Mouse (Mus musculus) mature B cell (primary cell): ENCODE results near the gene Jakmip3.

ENCODE experiments used
- in situ Hi-C: fragments of 300-500 bp; cut with MboI; formaldehyde crosslinking; loops from 2 replicates; pipeline ENCODE4 v1.14.3; 2019

The Jakmip3 gene

DNA sequence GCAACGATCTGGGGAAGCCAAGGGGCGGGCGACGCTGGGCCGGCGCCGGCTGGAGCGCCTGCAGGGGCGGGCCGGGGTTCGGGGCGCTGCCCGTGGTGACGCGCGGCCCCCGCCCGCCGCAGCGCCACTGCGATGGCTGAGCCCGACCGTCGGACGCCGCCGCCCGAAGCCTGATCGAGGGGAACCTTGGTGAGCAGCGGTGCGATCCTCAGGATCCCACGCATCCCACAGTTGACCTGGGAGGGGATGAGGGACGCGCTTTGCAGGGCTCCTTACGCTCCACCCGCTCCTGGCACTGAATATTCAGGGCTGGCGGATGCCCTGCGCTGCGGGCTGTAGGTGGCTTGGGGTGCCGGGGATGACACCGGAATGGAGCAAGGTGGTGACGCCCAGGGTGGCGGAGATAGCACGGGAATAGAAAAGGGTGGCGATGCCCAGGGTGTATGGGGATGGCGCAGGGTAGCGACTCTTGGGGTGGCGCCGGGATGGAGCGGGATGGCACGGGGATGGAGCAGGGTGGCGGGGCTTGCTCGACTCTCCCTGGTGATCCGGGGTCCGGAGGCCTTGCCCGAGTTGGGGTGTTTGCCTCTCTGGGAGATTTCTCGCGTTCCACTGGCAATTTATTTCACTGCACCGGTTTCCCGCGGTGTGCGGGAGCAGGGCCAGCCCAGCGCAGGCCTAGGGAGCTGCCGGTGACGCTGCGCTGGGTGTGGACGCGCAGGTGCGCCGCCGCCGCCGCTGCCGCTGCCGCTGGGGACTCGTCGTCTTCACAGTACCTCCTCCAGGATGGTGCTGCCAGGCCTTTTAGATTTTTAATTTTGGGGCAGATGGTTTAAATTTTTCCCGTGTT, at the start of gene Jakmip3:
Jakmip3 (plus strand) TSS at position 119 of the 850 bp plus-strand sequence.
- in situ Hi-C loops = no loop called here

DNA sequence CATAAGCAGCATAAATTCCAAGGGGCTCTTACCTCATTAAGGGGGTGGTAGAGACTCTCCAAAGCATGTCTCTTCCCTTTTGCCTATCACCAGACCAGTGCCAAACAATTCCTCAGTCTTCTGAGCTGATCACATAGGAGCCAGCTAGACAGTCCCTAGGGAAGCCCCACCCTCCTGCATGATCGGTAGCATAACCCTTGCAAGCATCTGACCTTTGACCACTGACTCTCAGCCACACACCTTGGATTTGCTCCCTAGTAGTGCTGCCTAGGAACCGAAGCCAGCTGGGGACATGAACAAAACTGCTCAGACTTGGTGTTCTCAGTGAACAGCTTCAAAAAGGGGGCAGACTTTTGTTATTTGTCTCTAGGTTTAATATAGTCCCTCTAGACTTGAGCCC, 42.4 kb upstream of the Jakmip3 start:
- in situ Hi-C loops = no loop called here

DNA sequence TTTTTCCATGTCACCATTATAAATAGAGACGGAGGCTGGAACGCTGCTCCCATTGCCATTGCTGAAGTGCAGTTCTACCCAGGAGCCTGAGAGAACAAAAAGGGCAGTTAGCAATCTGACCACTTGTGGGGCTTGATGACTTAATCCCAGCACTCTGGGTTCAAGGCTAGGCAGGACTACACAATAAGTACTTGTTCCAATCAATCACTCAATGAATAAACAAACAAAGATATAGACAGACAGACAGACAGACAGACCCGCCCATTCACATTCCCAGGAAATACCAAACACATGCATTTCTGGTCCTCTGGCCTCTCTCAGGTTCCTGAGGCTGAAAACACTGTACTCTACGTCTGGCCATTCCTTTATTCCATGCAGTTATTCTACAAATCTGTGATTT, 41.8 kb upstream of the Jakmip3 start:
- in situ Hi-C loops = no loop called here

DNA sequence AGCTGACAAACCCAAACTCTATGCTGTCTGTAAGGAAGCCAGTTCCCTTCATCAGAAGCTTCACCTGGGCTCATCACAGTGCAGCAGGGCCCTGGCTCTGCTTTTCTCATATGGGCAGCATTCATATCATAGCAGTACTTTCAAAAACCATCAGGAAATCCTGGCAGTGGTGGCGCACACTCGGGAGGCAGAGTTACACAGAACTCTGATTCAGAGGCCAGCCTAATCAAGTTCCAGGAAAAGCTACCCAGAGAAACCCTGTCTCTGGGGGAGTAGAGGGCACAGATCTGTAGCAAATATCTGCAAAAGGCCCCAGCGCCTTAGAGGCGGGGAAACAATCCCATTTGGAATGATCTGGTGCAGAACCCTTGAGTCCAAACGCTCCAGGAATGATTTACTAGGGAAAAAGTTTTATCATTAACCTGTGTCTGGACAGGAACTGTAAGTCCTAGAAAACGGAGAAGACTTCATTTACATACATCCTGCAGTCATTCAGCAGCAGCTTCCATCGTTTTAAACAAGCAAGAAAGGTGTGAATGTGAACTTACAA, 36.6 kb upstream of the Jakmip3 start:
- in situ Hi-C loops = no loop called here

DNA sequence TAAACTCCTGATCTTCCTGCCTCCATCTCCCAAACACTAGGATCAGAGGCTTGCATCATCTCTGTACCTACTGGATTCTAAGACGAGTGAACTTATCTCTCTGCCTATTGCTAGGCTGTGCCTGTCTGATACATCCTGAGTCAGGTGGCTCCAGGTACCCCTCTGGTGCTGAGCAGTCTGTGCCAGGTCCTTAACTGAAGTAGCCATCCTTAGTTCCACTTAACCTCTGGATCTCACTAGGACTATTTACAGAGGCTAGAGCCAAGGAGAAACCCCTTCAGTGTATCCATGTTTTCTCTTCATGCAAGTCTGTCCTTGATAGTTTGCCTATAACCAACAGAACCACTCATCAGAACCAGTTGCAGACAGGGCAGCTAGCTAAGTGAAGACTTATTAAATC, 34.1 kb upstream of the Jakmip3 start:
- in situ Hi-C loops = no loop called here

GRCm38 (mm10) chr7:138907043-138907442, 33.5 kb upstream of the Jakmip3 start:
- in situ Hi-C loops = no loop called here

GRCm38 (mm10) chr7:138907976-138908375, 32.6 kb upstream of the Jakmip3 start:
- in situ Hi-C loops = no loop called here

- in situ Hi-C loops = no loop called here
These were observed 31.7 kb upstream of the Jakmip3 start for GRCm38 (mm10) chr7:138908768-138909276.

- in situ Hi-C loops = no loop called here
These were observed 31.0 kb upstream of the Jakmip3 start, which contains the start of gene Bnip3 for GRCm38 (mm10) chr7:138909277-138910192. Gene Bnip3 (minus strand): TSS chr7:138909519.

GRCm38 (mm10) chr7:138910193-138910562, 30.4 kb upstream of the Jakmip3 start:
- in situ Hi-C loops = no loop called here

- in situ Hi-C loops = no loop called here
These were observed 26.9 kb upstream of the Jakmip3 start for GRCm38 (mm10) chr7:138913616-138914015.

GRCm38 (mm10) chr7:138919156-138919944, 21.2 kb upstream of the Jakmip3 start:
- in situ Hi-C loops = no loop called here

DNA sequence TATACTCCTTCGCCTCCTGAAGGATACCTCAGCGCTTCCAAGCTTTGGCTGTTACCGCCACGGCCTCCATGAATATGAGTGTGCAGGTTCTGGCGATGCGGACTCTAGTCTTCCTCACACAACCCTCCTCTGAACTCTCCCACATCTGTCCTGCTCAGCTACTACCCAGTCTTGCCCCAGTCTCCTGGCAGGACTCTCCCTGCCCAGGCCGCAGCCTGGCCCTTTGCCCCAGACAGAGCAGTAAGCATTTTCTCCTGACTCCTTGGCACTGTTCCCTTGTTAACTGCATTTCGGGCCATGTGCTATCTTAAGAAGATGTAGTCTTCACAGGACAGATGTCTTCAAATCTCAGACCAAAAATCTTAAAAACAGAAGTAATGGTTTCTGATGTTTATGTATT, 18.9 kb upstream of the Jakmip3 start:
- in situ Hi-C loops = loop anchor here (5.0 kb wide), 1 partner anchor 79 kb away; no protein-coding TSS in a partner anchor

GRCm38 (mm10) chr7:138923756-138924425, 16.6 kb upstream of the Jakmip3 start:
- in situ Hi-C loops = loop anchor here (5.0 kb wide), 1 partner anchor 82 kb away; no protein-coding TSS in a partner anchor

DNA sequence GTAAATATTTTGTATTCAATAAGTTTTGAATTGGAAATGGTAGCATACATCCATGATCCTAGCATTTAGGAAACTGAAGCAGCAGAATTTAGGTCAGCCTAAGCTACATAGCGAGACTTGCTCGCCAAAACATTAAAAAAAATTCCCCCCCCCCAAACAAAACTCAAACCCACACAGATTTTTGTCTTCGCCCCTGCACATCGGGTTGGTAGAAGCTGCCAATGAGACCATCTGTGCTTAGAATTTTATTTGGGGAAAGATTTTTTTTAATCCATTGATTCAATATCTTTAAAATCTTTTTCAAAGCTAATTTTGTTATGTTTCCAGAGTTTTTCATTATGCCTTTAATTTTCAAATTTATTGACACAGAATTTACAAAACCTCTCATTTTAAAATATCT, 12.1 kb upstream of the Jakmip3 start:
- in situ Hi-C loops = no loop called here

DNA sequence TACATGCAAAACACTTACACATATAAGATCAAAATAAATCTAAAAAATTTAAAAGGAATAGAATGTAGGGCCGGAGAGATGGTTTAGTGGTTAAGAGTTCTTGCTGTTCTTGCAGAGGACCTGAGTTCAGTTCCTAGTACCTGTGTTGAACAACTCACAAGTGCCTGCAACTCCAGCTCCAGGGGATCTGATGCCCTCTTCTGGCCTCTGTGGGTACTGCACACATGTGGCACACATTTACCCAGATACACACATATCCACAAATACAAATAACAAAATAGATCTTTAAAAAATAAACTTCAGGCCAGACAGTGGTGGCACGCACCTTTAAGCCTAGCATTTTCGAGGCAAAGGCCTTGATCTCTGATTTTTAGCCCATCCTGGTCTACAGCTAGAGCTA, 6.0 kb upstream of the Jakmip3 start:
- in situ Hi-C loops = no loop called here

- in situ Hi-C loops = no loop called here
These were observed 1.5 kb upstream of the Jakmip3 start for GRCm38 (mm10) chr7:138938991-138939390.

DNA sequence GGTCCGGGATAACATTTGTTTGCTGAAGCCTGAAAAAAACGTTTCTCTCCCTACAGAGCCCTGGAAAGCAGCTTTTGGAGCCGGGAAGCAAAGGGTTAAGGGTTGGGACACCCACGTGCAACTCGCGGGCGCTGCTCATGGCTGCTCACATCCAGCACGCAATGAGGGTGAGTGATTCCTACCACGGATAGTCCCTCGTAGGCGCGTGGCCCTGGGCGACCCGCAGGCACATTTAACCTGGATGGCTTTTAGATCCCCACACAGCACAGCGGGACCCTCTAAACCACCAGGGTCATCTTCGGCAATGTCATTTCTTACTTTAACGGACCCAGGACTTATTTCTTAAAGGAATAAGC, 296 bp upstream of the Jakmip3 start:
- in situ Hi-C loops = no loop called here

- in situ Hi-C loops = no loop called here
These were observed 1.0 kb downstream of the Jakmip3 start for GRCm38 (mm10) chr7:138941571-138941970.

DNA sequence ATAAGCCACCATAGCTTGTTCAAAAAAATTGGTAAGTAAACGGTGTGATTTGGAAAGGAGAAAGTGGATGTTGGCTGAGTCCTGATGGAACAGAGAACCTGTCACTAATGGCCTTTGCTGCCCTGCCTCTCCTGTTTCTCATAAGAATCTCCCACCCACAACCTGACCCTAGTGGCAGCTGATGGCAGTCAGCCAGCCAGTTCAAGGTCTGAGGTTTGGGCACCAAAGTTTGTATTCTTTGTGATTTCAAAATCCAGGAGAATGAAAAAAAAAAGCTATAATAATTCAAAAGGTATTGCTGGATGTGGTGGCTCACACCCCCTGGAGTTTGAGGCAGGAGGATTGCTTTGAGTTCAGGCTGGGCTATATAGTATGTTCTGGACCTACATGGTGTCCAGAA, 1.8 kb downstream of the Jakmip3 start:
- in situ Hi-C loops = no loop called here

GRCm38 (mm10) chr7:138945668-138946067, 5.1 kb downstream of the Jakmip3 start:
- in situ Hi-C loops = no loop called here
